Mouse (Mus musculus): Measurements from ENCODE around the gene Hrct1. TPM values are rescaled to one million over a fixed set of nuclear protein-coding genes. Genes with fewer than 3 reads are reported as not detected.

Hrct1 gene
- polyA plus RNA-seq, 1 experiment from 2014 or later = 1.0 TPM

DNA sequence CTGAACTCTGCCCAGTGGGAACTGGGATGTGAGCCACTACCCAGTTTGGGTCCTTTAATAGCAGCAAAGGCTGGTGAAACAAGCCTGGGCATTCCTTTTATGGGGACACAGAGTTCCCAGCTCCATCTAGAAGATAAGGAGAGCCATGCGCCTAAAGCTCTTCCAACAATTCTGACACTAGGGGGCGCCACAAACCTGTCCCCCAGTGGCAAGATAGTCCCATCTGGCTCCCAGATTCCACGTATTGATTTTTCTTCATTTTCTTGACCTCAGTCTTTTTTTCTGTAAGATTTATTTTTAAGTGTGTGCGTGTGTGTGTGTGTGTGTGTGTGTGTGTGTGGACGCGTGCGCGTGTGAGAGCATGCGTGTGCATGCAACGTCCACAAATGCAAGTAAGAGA, 33.5 kb downstream of the Hrct1 start:
- H3K9ac ChIP-seq (ENCODE audit: low read depth, low read length) = no peak overlapping the region
- no peaks in the 10 kb centered on the region for H3K4me1 ChIP-seq (ENCODE audit: control insufficient read depth, insufficient read depth, low read length)
- no peaks in the 10 kb centered on the region for H3K36me3 ChIP-seq (ENCODE audit: control insufficient read depth, insufficient read depth, low read length)
- H3K9me3 ChIP-seq (ENCODE audit: control insufficient read depth, low read length) = no peaks in the 10 kb centered on the region
- H3K27me3 ChIP-seq (ENCODE audit: control insufficient read depth, insufficient read depth, low read length) = no peaks in the 10 kb centered on the region; the same call in 1 of the 2 replicates
- no peak overlapping the region for H3K4me3 ChIP-seq (ENCODE audit: low read length)
- 71% methylated on average over 10 of the region's 10 CpGs for WGBS
- no peak overlapping the region for H3K4me2 ChIP-seq (replicated peaks; ENCODE audit: low read depth, low read length)
- no peak for ATAC-seq (ENCODE audit: low FRiP score, low TSS enrichment)
- H3K27ac ChIP-seq (ENCODE audit: low read depth, low read length) = no peak overlapping the region

DNA sequence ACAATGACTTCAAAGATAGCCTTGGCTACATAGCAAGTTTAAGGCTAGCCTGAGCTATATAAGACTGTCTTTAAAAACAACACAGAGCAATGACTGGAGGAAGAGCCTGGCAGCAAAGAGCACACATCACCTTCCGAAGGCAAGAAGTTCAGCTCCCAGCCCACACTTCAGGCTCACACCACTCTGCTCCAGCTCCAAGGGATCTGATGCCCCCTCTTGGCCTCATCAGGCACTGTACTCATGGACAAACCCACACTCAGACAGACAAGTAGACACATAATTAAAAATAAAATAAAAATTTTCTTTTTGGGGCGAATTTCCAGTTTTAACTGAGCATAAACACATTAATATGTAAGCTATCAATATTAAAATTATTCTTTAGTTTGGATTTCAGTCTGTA, 34.3 kb downstream of the Hrct1 start:
- 71% methylated on average over 2 of the region's 2 CpGs for whole genome bisulfite sequencing
- no peak for ATAC-seq (ENCODE audit: low FRiP score, low TSS enrichment)
- H3K4me3 ChIP-seq (ENCODE audit: low read length) = no peak overlapping the region
- no peaks in the 10 kb centered on the region; the same call in 1 of the 2 replicates for H3K27me3 ChIP-seq (ENCODE audit: control insufficient read depth, insufficient read depth, low read length)
- H3K27ac ChIP-seq (ENCODE audit: low read depth, low read length) = no peak overlapping the region
- no peaks in the 10 kb centered on the region for H3K36me3 ChIP-seq (ENCODE audit: control insufficient read depth, insufficient read depth, low read length)
- no peak overlapping the region for H3K4me2 ChIP-seq (replicated peaks; ENCODE audit: low read depth, low read length)
- no peaks in the 10 kb centered on the region for H3K9me3 ChIP-seq (ENCODE audit: control insufficient read depth, low read length)
- no peaks in the 10 kb centered on the region for H3K4me1 ChIP-seq (ENCODE audit: control insufficient read depth, insufficient read depth, low read length)
- H3K9ac ChIP-seq (ENCODE audit: low read depth, low read length) = no peak overlapping the region

DNA sequence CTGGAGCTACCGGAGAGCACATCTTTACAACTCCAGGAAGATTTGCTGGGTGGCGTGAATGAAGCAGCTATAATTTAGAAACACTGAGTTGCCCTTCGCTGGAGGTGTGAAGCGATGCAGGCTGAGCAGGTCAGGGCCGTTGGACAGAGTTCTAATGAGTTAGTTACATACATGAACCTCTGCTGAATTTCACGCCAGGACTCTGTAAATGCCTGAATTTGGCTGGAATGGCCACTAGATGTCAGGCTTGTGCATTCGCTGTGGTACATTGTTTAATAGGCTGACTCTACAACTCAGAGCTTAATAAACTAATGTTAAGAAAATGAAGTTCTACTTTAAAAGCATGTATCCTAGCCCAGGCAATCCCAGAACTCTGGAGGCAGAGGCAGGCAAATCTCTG, 36.4 kb downstream of the Hrct1 start:
- WGBS = 18% methylated on average over 7 of the region's 7 CpGs
- Histone ChIP-seq H3K4me3 (ENCODE audit: low read length) (no peak overlapping the region), H3K4me1 (ENCODE audit: control insufficient read depth, insufficient read depth, low read length) (no peaks in the 10 kb centered on the region), H3K27ac (ENCODE audit: low read depth, low read length) (no peak overlapping the region), H3K36me3 (ENCODE audit: control insufficient read depth, insufficient read depth, low read length) (no peaks in the 10 kb centered on the region), H3K4me2 (replicated peaks; ENCODE audit: low read depth, low read length) (no peak overlapping the region), H3K27me3 (ENCODE audit: control insufficient read depth, insufficient read depth, low read length) (no peaks in the 10 kb centered on the region; the same call in 1 of the 2 replicates), H3K9ac (ENCODE audit: low read depth, low read length) (no peak overlapping the region), H3K9me3 (ENCODE audit: control insufficient read depth, low read length) (no peaks in the 10 kb centered on the region)
- ATAC-seq (ENCODE audit: low FRiP score, low TSS enrichment) = no peak

DNA sequence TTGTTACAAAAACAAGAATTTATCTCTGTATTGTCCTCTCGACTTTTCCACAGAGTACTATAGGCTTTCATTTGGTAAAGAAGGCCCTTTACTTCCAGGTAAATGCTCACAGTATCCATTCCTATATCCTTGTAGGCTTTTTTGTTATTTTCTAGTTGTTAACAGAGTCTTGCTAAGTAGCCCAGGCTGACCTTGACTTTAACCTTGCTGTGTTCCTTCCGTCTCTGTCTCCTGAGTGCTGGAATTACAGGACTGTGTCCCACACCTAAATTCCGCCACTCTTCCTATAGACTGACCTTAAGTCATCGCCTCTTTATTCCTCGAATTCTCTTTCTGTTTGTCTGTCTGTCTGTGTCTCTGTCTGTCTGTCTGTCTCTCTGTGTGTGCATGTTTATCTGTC, 41.4 kb downstream of the Hrct1 start:
- WGBS = 83% methylated on average over 5 of the region's 5 CpGs
- H3K9ac ChIP-seq (ENCODE audit: low read depth, low read length) = no peak overlapping the region
- no peak for ATAC-seq (ENCODE audit: low FRiP score, low TSS enrichment)

DNA sequence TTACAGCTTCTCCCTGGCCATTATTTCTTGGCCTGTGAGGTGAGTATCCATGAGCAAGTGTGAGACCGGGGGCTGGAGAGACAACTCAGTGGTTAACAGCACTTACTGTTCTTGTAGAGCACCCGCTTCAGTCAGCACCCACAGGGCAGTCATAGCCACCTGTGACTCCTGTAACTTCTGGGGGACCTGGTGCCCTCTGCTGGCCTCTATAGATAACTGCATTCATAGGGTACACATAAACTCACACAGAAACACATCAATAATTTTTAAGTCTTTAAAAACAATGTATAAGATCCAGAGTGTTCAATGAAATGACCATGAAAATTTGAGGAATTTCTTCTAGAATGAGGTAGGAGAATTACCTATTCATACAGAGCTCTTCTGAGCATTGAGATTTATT, 42.4 kb downstream of the Hrct1 start:
- H3K36me3 ChIP-seq (ENCODE audit: control insufficient read depth, insufficient read depth, low read length) = no peaks in the 10 kb centered on the region
- no peak overlapping the region for H3K4me3 ChIP-seq (ENCODE audit: low read length)
- WGBS = 93% methylated on average over 2 of the region's 2 CpGs
- H3K4me1 ChIP-seq (ENCODE audit: control insufficient read depth, insufficient read depth, low read length) = no peaks in the 10 kb centered on the region
- no peak for ATAC-seq (ENCODE audit: low FRiP score, low TSS enrichment)
- no peak overlapping the region for H3K27ac ChIP-seq (ENCODE audit: low read depth, low read length)
- H3K9ac ChIP-seq (ENCODE audit: low read depth, low read length) = no peak overlapping the region
- H3K27me3 ChIP-seq (ENCODE audit: control insufficient read depth, insufficient read depth, low read length) = no peaks in the 10 kb centered on the region
- no peak overlapping the region for H3K4me2 ChIP-seq (replicated peaks; ENCODE audit: low read depth, low read length)
- H3K9me3 ChIP-seq (ENCODE audit: control insufficient read depth, low read length) = no peaks in the 10 kb centered on the region

More for the DNA sequence above, 41.4 kb downstream of the Hrct1 start:
- no peak overlapping the region for H3K4me3 ChIP-seq (ENCODE audit: low read length)
- H3K27ac ChIP-seq (ENCODE audit: low read depth, low read length) = no peak overlapping the region
- H3K36me3 ChIP-seq (ENCODE audit: control insufficient read depth, insufficient read depth, low read length) = no peaks in the 10 kb centered on the region
- no peaks in the 10 kb centered on the region for H3K9me3 ChIP-seq (ENCODE audit: control insufficient read depth, low read length)
- no peak overlapping the region for H3K4me2 ChIP-seq (replicated peaks; ENCODE audit: low read depth, low read length)
- no peaks in the 10 kb centered on the region for H3K27me3 ChIP-seq (ENCODE audit: control insufficient read depth, insufficient read depth, low read length)
- H3K4me1 ChIP-seq (ENCODE audit: control insufficient read depth, insufficient read depth, low read length) = no peaks in the 10 kb centered on the region

DNA sequence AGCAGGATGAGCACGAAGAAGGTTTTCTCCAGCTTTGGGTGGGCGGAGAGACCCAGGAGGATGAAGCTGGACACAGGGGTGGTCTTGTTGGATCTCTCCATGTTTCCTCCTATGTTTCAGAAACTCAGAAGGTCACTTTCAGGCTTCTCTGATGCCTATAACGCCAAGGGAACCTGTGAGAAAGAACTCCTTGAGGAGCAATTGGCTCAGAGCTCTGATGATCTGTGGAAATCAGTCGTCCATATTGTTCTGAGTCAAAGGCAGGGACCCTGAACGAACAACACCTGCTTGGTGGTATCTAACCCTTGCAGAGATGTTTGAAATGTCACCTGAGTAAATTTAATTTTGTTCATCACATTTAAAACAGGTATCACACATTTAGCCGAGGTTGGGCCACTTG, 43.9 kb downstream of the Hrct1 start, which contains the start of gene Olfr159:
Olfr159 (minus strand) TSS at position 101 of the 400 bp plus-strand sequence.
- H3K27me3 ChIP-seq (ENCODE audit: control insufficient read depth, insufficient read depth, low read length) = no peaks in the 10 kb centered on the region
- no peaks in the 10 kb centered on the region for H3K36me3 ChIP-seq (ENCODE audit: control insufficient read depth, insufficient read depth, low read length)
- H3K4me3 ChIP-seq (ENCODE audit: low read length) = no peak within 1 kb of the TSS
- H3K4me1 ChIP-seq (ENCODE audit: control insufficient read depth, insufficient read depth, low read length) = no peaks in the 10 kb centered on the region
- H3K27ac ChIP-seq (ENCODE audit: low read depth, low read length) = no peak within 1 kb of the TSS
- H3K9me3 ChIP-seq (ENCODE audit: control insufficient read depth, low read length) = no peaks in the 10 kb centered on the region
- ATAC-seq (ENCODE audit: low FRiP score, low TSS enrichment) = no peak
- 80% methylated on average over 6 of the region's 6 CpGs for WGBS
- H3K4me2 ChIP-seq (replicated peaks; ENCODE audit: low read depth, low read length) = no peak within 1 kb of the TSS
- no peak within 1 kb of the TSS for H3K9ac ChIP-seq (ENCODE audit: low read depth, low read length)

DNA sequence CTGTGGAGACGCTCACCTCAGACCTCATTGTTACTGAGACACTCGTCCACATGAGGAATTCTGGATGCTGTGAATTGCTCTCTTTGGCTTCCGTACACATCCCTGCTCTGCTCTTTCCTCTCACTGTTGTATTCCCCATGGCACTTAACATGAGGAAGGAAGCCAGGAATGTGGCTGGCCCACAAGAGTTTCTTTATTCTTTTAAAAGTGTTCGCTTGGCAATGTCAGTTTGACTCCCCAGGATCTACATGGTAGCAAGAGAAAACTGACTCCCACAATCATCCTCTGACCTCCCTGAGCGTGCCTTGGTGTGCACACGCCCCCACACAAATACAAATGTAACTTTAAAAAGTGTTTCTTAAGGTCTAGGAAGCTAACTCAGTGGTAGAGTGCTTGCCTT, 44.6 kb downstream of the Hrct1 start:
- Histone ChIP-seq H3K4me2 (replicated peaks; ENCODE audit: low read depth, low read length) (no peak overlapping the region), H3K4me3 (ENCODE audit: low read length) (no peak overlapping the region), H3K27ac (ENCODE audit: low read depth, low read length) (no peak overlapping the region), H3K9me3 (ENCODE audit: control insufficient read depth, low read length) (no peaks in the 10 kb centered on the region), H3K4me1 (ENCODE audit: control insufficient read depth, insufficient read depth, low read length) (no peaks in the 10 kb centered on the region), H3K9ac (ENCODE audit: low read depth, low read length) (no peak overlapping the region), H3K27me3 (ENCODE audit: control insufficient read depth, insufficient read depth, low read length) (no peaks in the 10 kb centered on the region), H3K36me3 (ENCODE audit: control insufficient read depth, insufficient read depth, low read length) (no peaks in the 10 kb centered on the region)
- no peak for ATAC-seq (ENCODE audit: low FRiP score, low TSS enrichment)
- 49% methylated on average over 6 of the region's 6 CpGs for WGBS

GRCm38 (mm10) chr4:43772304-43772703, 45.3 kb downstream of the Hrct1 start:
- WGBS = 54% methylated on average over 2 of the region's 2 CpGs
- Histone ChIP-seq H3K27ac (ENCODE audit: low read depth, low read length) (no peak overlapping the region), H3K4me1 (ENCODE audit: control insufficient read depth, insufficient read depth, low read length) (no peaks in the 10 kb centered on the region), H3K4me3 (ENCODE audit: low read length) (no peak overlapping the region), H3K27me3 (ENCODE audit: control insufficient read depth, insufficient read depth, low read length) (no peaks in the 10 kb centered on the region), H3K36me3 (ENCODE audit: control insufficient read depth, insufficient read depth, low read length) (no peaks in the 10 kb centered on the region), H3K9me3 (ENCODE audit: control insufficient read depth, low read length) (no peaks in the 10 kb centered on the region), H3K9ac (ENCODE audit: low read depth, low read length) (no peak overlapping the region), H3K4me2 (replicated peaks; ENCODE audit: low read depth, low read length) (no peak overlapping the region)
- no peak for ATAC-seq (ENCODE audit: low FRiP score, low TSS enrichment)

All from kidney, embryonic 14.5 days (tissue).